Mouse (Mus musculus) heart, postnatal 4 days (tissue): Measurements from ENCODE around the gene Nt5c. TPM values are rescaled to one million over a fixed set of nuclear protein-coding genes. Genes with fewer than 3 reads are reported as not detected.
A peak's percentile ranks its signal among the peaks of the same experiment; 100 is the strongest.
"Not testable (repeated sequence)": the region's sequence is repeated elsewhere in the genome, so short reads cannot be mapped to it uniquely, and the experiment has no call there.

Experiments
- DNase-seq: peaks from one replicate; pipeline ENCODE4 v3.0.0; 2021
- total RNA-seq, 2 experiments: library from RNA; stranded (reverse); gene quantifications; 2 replicates each; pipeline ENCODE4 v1.2.3; 2021

Nt5c gene
- total RNA-seq, 2 experiments from 2014 or later: 27.3 to 27.4 TPM

GRCm38 (mm10) chr11:115510507-115510888 lies 18.8 kb upstream of the Nt5c start:
- DNase-seq: no peak

- DNase-seq: peak; percentile 32
Observed at GRCm38 (mm10) chr11:115509773-115510506, 18.3 kb upstream of the Nt5c start.

GRCm38 (mm10) chr11:115508061-115508460 lies 16.4 kb upstream of the Nt5c start:
- no peak for DNase-seq

GRCm38 (mm10) chr11:115506586-115506985 lies 14.9 kb upstream of the Nt5c start:
- no peak for DNase-seq

- DNase-seq: no peak
Observed at GRCm38 (mm10) chr11:115502636-115503035, 11.0 kb upstream of the Nt5c start.

GRCm38 (mm10) chr11:115496559-115496958 lies 4.9 kb upstream of the Nt5c start:
- DNase-seq: not testable (repeated sequence)

GRCm38 (mm10) chr11:115492387-115492786 lies 725 bp upstream of the Nt5c start:
- DNase-seq: no peak

- no peak for DNase-seq
Observed at GRCm38 (mm10) chr11:115490441-115491355, 964 bp downstream of the Nt5c start.

GRCm38 (mm10) chr11:115488551-115489104 lies 3.0 kb downstream of the Nt5c start:
- DNase-seq: no peak

GRCm38 (mm10) chr11:115485155-115485554 lies 6.5 kb downstream of the Nt5c start:
- DNase-seq: no peak

GRCm38 (mm10) chr11:115483726-115484125 lies 7.9 kb downstream of the Nt5c start:
- DNase-seq: peak; percentile 81

- DNase-seq: no peak
Observed at GRCm38 (mm10) chr11:115483278-115483677, 8.4 kb downstream of the Nt5c start.

GRCm38 (mm10) chr11:115481553-115482259 lies 10.0 kb downstream of the Nt5c start:
- no peak for DNase-seq

- DNase-seq: no peak
Observed at GRCm38 (mm10) chr11:115478296-115478938, 13.2 kb downstream of the Nt5c start.

- not testable (repeated sequence) for DNase-seq
Observed at GRCm38 (mm10) chr11:115477388-115477787, 14.3 kb downstream of the Nt5c start.

- DNase-seq: not testable (repeated sequence)
Observed at GRCm38 (mm10) chr11:115476630-115477029, 15.0 kb downstream of the Nt5c start.

- no peak for DNase-seq
Observed at GRCm38 (mm10) chr11:115475758-115476237, 15.9 kb downstream of the Nt5c start.

GRCm38 (mm10) chr11:115475025-115475757 lies 16.5 kb downstream of the Nt5c start, which contains the start of gene Armc7:
Gene Armc7, plus strand, starts transcription at chr11:115475667.
- DNase-seq: peak; percentile 97

GRCm38 (mm10) chr11:115473626-115474275 lies 17.9 kb downstream of the Nt5c start:
- peak; percentile 96 for DNase-seq

GRCm38 (mm10) chr11:115472183-115472582 lies 19.5 kb downstream of the Nt5c start:
- DNase-seq: no peak
